Mouse (Mus musculus): ENCODE measurements at regions not wholly inside any gene's neighbourhood (a gene's known extent, or its start where the extent isn't known, plus 50 kb on each side); places are given as distances from the start of the nearest gene placed in this dataset.
A peak's percentile ranks its signal among the peaks of the same experiment; 100 is the strongest.

DNA sequence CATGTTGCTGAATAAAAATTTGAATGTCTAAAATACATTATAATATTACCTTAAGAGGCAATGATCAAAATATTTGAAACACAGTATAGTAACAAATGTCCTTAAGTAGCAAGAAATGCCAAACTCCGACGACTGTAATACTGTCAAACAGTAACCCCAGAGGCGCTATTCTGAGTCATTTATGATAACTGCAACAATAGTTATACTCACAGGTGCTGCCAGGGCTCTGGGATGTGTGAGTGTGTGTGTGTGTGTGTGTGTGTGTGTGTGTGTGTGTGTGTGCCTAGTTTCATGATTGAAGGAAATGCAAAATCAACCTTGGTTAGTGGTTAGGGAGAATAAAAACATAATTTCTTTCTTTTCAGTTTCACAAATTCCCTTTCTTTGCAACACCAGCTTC, 94.0 kb upstream of the Galnt15 start:
- Histone ChIP-seq H3K36me3 (ENCODE audit: control insufficient read depth, insufficient read depth, low read length) (no peaks in the 10 kb centered on the region), H3K27me3 (ENCODE audit: control insufficient read depth, insufficient read depth, low read depth, low read length) (no peaks in the 10 kb centered on the region), H3K4me1 (ENCODE audit: control insufficient read depth, insufficient read depth, low read length) (peaks cover 7% of the 10 kb centered on the region), H3K4me2 (ENCODE audit: low read length) (peak overlapping the region; percentile 66), H3K27ac (ENCODE audit: low read length) (peak overlapping the region; percentile 93), H3K4me3 (ENCODE audit: low read depth, low read length) (peak overlapping the region; percentile 42), H3K9me3 (replicated peaks; ENCODE audit: control insufficient read depth, low read length, poor library complexity, severe bottlenecking) (peaks cover 4% of the 10 kb centered on the region; the same call in 1 of the 2 replicates), H3K9ac (ENCODE audit: low read depth, low read length) (peak overlapping the region; percentile 66)
- 0% methylated on average over 3 of the region's 3 CpGs for WGBS
- ATAC-seq, result peak; percentile 11; the same call in 1 of the 2 replicates

DNA sequence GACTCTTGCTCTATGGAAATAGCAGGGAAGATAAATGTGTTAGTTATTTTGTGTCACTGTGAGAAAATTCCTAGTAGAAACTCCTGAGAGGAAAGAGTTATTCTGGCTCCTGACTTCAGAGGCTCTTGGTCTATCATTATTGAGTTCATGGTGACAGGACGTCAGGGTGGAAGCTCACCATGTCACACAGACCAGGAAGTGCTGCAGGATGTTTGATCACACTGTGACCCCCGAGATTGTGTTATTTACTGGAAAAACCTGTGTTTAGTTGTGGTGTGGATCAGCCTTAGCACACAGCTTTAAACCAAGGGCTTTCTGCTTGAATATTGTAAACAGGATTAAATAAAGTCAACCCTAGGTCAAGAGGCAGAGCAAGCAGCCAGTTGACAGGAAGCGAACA, 93.4 kb upstream of the Galnt15 start:
- peaks cover 7% of the 10 kb centered on the region for H3K4me1 ChIP-seq (ENCODE audit: control insufficient read depth, insufficient read depth, low read length)
- 35% methylated on average over 3 of the region's 3 CpGs for WGBS
- no peaks in the 10 kb centered on the region for H3K27me3 ChIP-seq (ENCODE audit: control insufficient read depth, insufficient read depth, low read depth, low read length)
- no peak overlapping the region for H3K4me2 ChIP-seq (ENCODE audit: low read length)
- ATAC-seq, result no peak
- H3K9ac ChIP-seq (ENCODE audit: low read depth, low read length), result no peak overlapping the region
- no peak overlapping the region for H3K4me3 ChIP-seq (ENCODE audit: low read depth, low read length)
- H3K36me3 ChIP-seq (ENCODE audit: control insufficient read depth, insufficient read depth, low read length), result no peaks in the 10 kb centered on the region
- peak overlapping the region; percentile 93 for H3K27ac ChIP-seq (ENCODE audit: low read length)
- peaks cover 4% of the 10 kb centered on the region; the same call in 1 of the 2 replicates for H3K9me3 ChIP-seq (replicated peaks; ENCODE audit: control insufficient read depth, low read length, poor library complexity, severe bottlenecking)

DNA sequence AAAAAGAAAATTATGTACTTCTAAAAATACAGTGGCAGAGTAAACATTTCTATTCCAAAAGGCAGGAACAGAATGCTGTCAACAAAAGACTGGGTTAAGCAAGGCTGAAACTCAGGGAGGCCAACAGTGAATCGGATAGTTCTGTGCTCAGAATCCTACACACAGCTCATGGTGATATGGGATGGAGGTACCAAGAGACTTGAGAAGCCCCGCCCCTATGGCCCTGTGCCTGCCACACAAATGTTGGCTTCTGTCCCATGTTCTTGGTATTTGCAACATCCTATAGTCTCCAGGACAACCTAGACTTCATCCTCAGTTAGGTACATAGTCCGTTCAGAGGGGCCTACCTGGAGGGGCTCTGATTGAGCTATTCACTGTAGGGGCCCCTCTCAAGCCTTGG, 92.2 kb upstream of the Galnt15 start:
- ATAC-seq, result no peak
- no peak overlapping the region for H3K4me3 ChIP-seq (ENCODE audit: low read depth, low read length)
- peaks cover 4% of the 10 kb centered on the region; the same call in 1 of the 2 replicates for H3K9me3 ChIP-seq (replicated peaks; ENCODE audit: control insufficient read depth, low read length, poor library complexity, severe bottlenecking)
- no peaks in the 10 kb centered on the region for H3K27me3 ChIP-seq (ENCODE audit: control insufficient read depth, insufficient read depth, low read depth, low read length)
- WGBS, result 86% methylated on average over 3 of the region's 3 CpGs
- no peak overlapping the region for H3K27ac ChIP-seq (ENCODE audit: low read length)
- H3K4me2 ChIP-seq (ENCODE audit: low read length), result no peak overlapping the region
- no peak overlapping the region for H3K9ac ChIP-seq (ENCODE audit: low read depth, low read length)
- H3K4me1 ChIP-seq (ENCODE audit: control insufficient read depth, insufficient read depth, low read length), result peaks cover 7% of the 10 kb centered on the region
- H3K36me3 ChIP-seq (ENCODE audit: control insufficient read depth, insufficient read depth, low read length), result no peaks in the 10 kb centered on the region

DNA sequence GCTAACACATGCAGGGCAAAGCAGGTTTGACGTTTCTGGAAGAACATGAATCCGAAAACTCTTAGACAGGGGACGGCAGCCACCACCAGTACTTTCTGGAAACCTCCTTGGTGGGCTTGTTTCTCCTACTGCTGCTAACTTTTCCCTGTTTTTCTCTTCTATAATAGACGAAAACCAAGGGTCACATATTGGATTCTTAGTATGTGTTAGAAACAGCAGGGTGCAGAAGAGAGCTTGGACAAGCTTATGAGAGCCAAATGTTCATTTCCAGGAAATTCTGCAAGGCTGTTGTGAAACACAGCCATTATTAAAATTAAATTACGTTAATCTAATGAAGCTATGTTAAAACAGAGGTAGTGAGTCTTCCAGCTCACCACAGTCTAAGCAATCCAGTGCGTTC, 87.9 kb upstream of the Galnt15 start:
- Histone ChIP-seq H3K27ac (ENCODE audit: low read length) (no peak overlapping the region), H3K9me3 (replicated peaks; ENCODE audit: control insufficient read depth, low read length, poor library complexity, severe bottlenecking) (peaks cover 4% of the 10 kb centered on the region; the same call in 1 of the 2 replicates), H3K9ac (ENCODE audit: low read depth, low read length) (no peak overlapping the region), H3K36me3 (ENCODE audit: control insufficient read depth, insufficient read depth, low read length) (no peaks in the 10 kb centered on the region), H3K27me3 (ENCODE audit: control insufficient read depth, insufficient read depth, low read depth, low read length) (no peaks in the 10 kb centered on the region), H3K4me2 (ENCODE audit: low read length) (no peak overlapping the region), H3K4me1 (ENCODE audit: control insufficient read depth, insufficient read depth, low read length) (no peaks in the 10 kb centered on the region; the same call in 1 of the 2 replicates), H3K4me3 (ENCODE audit: low read depth, low read length) (no peak overlapping the region)
- 93% methylated on average over 6 of the region's 6 CpGs for WGBS
- no peak for ATAC-seq

DNA sequence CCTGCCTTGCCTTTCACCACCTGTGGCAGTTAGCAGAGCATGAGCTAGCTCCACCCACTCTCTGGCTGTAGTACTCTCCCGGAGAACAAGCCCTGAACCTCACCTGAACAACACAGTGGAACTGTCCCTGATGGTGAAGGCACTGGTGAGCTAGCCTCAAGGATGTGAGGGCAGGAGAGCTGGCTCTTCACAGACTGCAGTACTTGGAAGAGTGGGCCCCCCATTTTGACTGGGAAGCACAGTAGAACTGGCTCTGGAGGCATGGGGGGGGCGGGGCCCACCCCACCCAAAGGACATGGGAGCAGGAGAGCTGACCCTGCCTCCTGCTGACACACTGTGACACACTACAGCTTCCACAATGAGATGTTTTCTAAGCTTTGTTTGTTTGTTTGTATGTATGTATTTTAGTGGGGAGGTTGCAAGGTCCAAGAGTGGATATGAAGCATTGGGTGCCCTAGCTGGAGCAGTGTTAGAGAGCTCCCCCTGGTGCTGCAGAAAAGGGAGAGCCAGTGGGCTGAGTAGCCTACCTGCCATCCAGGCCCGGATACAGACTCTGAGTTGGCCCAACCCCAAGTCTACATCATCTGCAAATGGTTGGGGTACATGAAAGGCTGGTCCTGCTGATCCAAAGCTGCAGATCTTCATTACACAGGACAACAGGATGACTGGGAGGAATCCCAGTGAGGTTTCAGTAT, 86.4 kb upstream of the Galnt15 start:
- no peak overlapping the region for H3K4me3 ChIP-seq (ENCODE audit: low read depth, low read length)
- H3K9me3 ChIP-seq (replicated peaks; ENCODE audit: control insufficient read depth, low read length, poor library complexity, severe bottlenecking), result peaks cover 4% of the 10 kb centered on the region; the same call in 1 of the 2 replicates
- no peak overlapping the region for H3K9ac ChIP-seq (ENCODE audit: low read depth, low read length)
- H3K27me3 ChIP-seq (ENCODE audit: control insufficient read depth, insufficient read depth, low read depth, low read length), result no peaks in the 10 kb centered on the region
- H3K36me3 ChIP-seq (ENCODE audit: control insufficient read depth, insufficient read depth, low read length), result no peaks in the 10 kb centered on the region
- no peak overlapping the region for H3K4me2 ChIP-seq (ENCODE audit: low read length)
- no peak overlapping the region for H3K27ac ChIP-seq (ENCODE audit: low read length)
- no peak for ATAC-seq
- 69% methylated on average over 3 of the region's 3 CpGs for WGBS
- H3K4me1 ChIP-seq (ENCODE audit: control insufficient read depth, insufficient read depth, low read length), result no peaks in the 10 kb centered on the region

DNA sequence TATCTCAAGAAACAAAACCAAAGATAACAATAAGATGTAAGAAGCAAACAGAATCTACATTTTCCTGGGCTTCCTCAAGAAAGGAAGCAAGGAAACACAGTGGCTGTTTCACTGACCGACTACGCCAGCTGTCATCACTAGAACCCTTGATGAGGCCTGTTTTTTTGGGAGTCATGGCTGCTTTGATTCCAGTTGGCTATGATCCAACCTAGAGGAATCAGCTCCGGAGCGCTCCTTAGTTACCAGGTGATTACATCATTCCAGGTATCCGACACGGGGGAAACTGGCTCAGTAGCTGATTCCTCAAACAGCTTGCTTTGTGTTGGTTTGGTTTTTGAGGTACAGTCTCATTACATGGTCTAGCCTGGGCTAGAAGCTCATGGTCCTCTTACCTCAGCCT, 84.1 kb upstream of the Galnt15 start:
- no peak overlapping the region for H3K9ac ChIP-seq (ENCODE audit: low read depth, low read length)
- H3K27me3 ChIP-seq (ENCODE audit: control insufficient read depth, insufficient read depth, low read depth, low read length), result no peaks in the 10 kb centered on the region
- H3K36me3 ChIP-seq (ENCODE audit: control insufficient read depth, insufficient read depth, low read length), result no peaks in the 10 kb centered on the region
- no peak overlapping the region for H3K4me3 ChIP-seq (ENCODE audit: low read depth, low read length)
- no peak overlapping the region for H3K4me2 ChIP-seq (ENCODE audit: low read length)
- no peak for ATAC-seq
- no peak overlapping the region for H3K27ac ChIP-seq (ENCODE audit: low read length)
- H3K9me3 ChIP-seq (replicated peaks; ENCODE audit: control insufficient read depth, low read length, poor library complexity, severe bottlenecking), result no peaks in the 10 kb centered on the region
- H3K4me1 ChIP-seq (ENCODE audit: control insufficient read depth, insufficient read depth, low read length), result no peaks in the 10 kb centered on the region
- 92% methylated on average over 6 of the region's 6 CpGs for WGBS

DNA sequence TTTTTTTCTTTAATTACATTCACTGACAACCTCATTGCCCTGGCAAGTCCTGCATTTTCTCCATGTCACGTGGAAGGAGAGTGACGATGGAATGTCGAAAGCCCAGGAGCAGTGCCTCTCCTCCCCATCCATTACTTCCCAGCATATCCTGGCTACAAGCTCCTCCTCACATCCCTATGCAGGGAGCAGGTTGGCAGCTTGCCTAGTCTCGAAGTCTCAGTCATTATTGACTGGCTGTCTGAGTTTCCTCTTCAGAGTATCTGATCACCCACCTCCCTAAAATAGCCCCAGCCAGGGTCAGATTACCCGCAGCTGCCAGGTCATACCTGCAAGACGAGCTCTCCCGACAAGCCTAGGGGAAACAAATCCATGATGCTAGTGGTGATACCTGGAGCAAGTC, 83.7 kb upstream of the Galnt15 start:
- H3K9me3 ChIP-seq (replicated peaks; ENCODE audit: control insufficient read depth, low read length, poor library complexity, severe bottlenecking), result no peaks in the 10 kb centered on the region
- WGBS, result 87% methylated on average over 7 of the region's 7 CpGs
- H3K27ac ChIP-seq (ENCODE audit: low read length), result no peak overlapping the region
- H3K9ac ChIP-seq (ENCODE audit: low read depth, low read length), result no peak overlapping the region
- H3K4me2 ChIP-seq (ENCODE audit: low read length), result no peak overlapping the region
- no peak overlapping the region for H3K4me3 ChIP-seq (ENCODE audit: low read depth, low read length)
- no peak for ATAC-seq
- no peaks in the 10 kb centered on the region for H3K27me3 ChIP-seq (ENCODE audit: control insufficient read depth, insufficient read depth, low read depth, low read length)
- no peaks in the 10 kb centered on the region for H3K36me3 ChIP-seq (ENCODE audit: control insufficient read depth, insufficient read depth, low read length)
- H3K4me1 ChIP-seq (ENCODE audit: control insufficient read depth, insufficient read depth, low read length), result no peaks in the 10 kb centered on the region

DNA sequence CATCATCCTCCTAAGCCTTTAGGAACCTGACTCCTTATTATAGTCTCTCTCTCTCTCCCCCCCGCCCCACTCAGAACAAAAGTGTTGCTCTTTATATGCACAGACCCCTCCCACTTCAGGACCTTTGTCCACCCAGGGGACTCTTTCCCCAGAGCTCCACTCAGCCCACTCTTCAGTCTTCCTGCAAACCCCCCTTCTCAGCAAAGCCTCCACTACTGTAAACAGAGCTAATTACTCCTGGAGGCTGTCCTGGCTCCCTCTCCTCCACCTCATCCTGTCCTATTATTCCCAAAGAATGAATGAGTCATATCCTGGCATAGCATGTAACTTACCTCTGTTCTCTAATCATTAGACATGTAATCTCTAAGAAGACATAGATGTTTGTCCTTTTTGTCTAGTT, 82.8 kb upstream of the Galnt15 start:
- no peak overlapping the region for H3K27ac ChIP-seq (ENCODE audit: low read length)
- H3K9ac ChIP-seq (ENCODE audit: low read depth, low read length), result no peak overlapping the region
- ATAC-seq, result no peak
- H3K4me1 ChIP-seq (ENCODE audit: control insufficient read depth, insufficient read depth, low read length), result no peaks in the 10 kb centered on the region
- no peaks in the 10 kb centered on the region for H3K27me3 ChIP-seq (ENCODE audit: control insufficient read depth, insufficient read depth, low read depth, low read length)
- H3K4me3 ChIP-seq (ENCODE audit: low read depth, low read length), result no peak overlapping the region
- no peaks in the 10 kb centered on the region for H3K36me3 ChIP-seq (ENCODE audit: control insufficient read depth, insufficient read depth, low read length)
- no peaks in the 10 kb centered on the region for H3K9me3 ChIP-seq (replicated peaks; ENCODE audit: control insufficient read depth, low read length, poor library complexity, severe bottlenecking)
- no peak overlapping the region for H3K4me2 ChIP-seq (ENCODE audit: low read length)
- 73% methylated on average over 1 of the region's 1 CpGs for WGBS

DNA sequence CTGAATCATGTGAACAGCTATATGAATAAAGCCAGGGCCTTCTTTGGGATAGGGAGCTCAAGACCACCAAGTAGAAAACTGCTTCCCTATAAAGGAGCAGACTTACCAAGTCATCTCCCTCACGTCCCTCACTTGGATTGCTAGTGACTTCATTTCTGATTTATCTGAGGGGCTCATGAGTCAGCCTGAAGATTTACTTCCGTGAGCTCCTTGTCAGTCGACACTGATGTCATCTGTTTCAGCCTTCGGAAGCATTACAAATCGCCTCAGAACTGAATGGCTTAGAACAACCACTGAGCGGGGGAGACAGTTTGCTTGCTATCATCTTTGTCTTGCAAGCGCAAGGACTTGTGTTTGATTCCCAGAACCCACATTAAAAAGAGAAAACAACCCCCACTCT, 81.5 kb upstream of the Galnt15 start:
- WGBS, result 25% methylated on average over 7 of the region's 7 CpGs
- no peaks in the 10 kb centered on the region for H3K36me3 ChIP-seq (ENCODE audit: control insufficient read depth, insufficient read depth, low read length)
- no peaks in the 10 kb centered on the region for H3K27me3 ChIP-seq (ENCODE audit: control insufficient read depth, insufficient read depth, low read depth, low read length)
- no peak overlapping the region for H3K27ac ChIP-seq (ENCODE audit: low read length)
- H3K4me2 ChIP-seq (ENCODE audit: low read length), result no peak overlapping the region
- no peaks in the 10 kb centered on the region for H3K9me3 ChIP-seq (replicated peaks; ENCODE audit: control insufficient read depth, low read length, poor library complexity, severe bottlenecking)
- no peaks in the 10 kb centered on the region for H3K4me1 ChIP-seq (ENCODE audit: control insufficient read depth, insufficient read depth, low read length)
- no peak for ATAC-seq
- no peak overlapping the region for H3K9ac ChIP-seq (ENCODE audit: low read depth, low read length)
- no peak overlapping the region for H3K4me3 ChIP-seq (ENCODE audit: low read depth, low read length)
